Mouse (Mus musculus): ENCODE data around the gene Gpatch2l. TPM values are rescaled to one million over a fixed set of nuclear protein-coding genes. Genes with fewer than 3 reads are reported as not detected.

The Gpatch2l gene
- total RNA-seq (2017), result 71.9 and 77.2 TPM in 2 replicates

- peak; percentile 99 for ATAC-seq (ENCODE audit: extremely low read depth, insufficient number of reproducible peaks, low FRiP score, poor library complexity, severe bottlenecking)
Measured at GRCm38 (mm10) chr12:86241604-86242536, at the start of gene Gpatch2l. Gpatch2l (plus strand) TSS chr12:86241858.

GRCm38 (mm10) chr12:86192036-86192449, 49.6 kb upstream of the Gpatch2l start:
- no peak for ATAC-seq (ENCODE audit: extremely low read depth, insufficient number of reproducible peaks, low FRiP score, poor library complexity, severe bottlenecking)

GRCm38 (mm10) chr12:86196944-86197343, 44.7 kb upstream of the Gpatch2l start:
- ATAC-seq (ENCODE audit: extremely low read depth, insufficient number of reproducible peaks, low FRiP score, poor library complexity, severe bottlenecking), result no peak

GRCm38 (mm10) chr12:86203443-86204057, 38.1 kb upstream of the Gpatch2l start:
- ATAC-seq (ENCODE audit: extremely low read depth, insufficient number of reproducible peaks, low FRiP score, poor library complexity, severe bottlenecking), result no peak

- ATAC-seq (ENCODE audit: extremely low read depth, insufficient number of reproducible peaks, low FRiP score, poor library complexity, severe bottlenecking), result no peak
Measured at GRCm38 (mm10) chr12:86211099-86211520, 30.5 kb upstream of the Gpatch2l start.

- ATAC-seq (ENCODE audit: extremely low read depth, insufficient number of reproducible peaks, low FRiP score, poor library complexity, severe bottlenecking), result no peak
Measured at GRCm38 (mm10) chr12:86212693-86213470, 28.8 kb upstream of the Gpatch2l start.

GRCm38 (mm10) chr12:86214201-86214600, 27.5 kb upstream of the Gpatch2l start:
- no peak for ATAC-seq (ENCODE audit: extremely low read depth, insufficient number of reproducible peaks, low FRiP score, poor library complexity, severe bottlenecking)

- no peak for ATAC-seq (ENCODE audit: extremely low read depth, insufficient number of reproducible peaks, low FRiP score, poor library complexity, severe bottlenecking)
Measured at GRCm38 (mm10) chr12:86216687-86217421, 24.8 kb upstream of the Gpatch2l start.

GRCm38 (mm10) chr12:86220200-86221021, 21.2 kb upstream of the Gpatch2l start:
- no peak for ATAC-seq (ENCODE audit: extremely low read depth, insufficient number of reproducible peaks, low FRiP score, poor library complexity, severe bottlenecking)

GRCm38 (mm10) chr12:86221074-86221703, 20.5 kb upstream of the Gpatch2l start:
- no peak for ATAC-seq (ENCODE audit: extremely low read depth, insufficient number of reproducible peaks, low FRiP score, poor library complexity, severe bottlenecking)

- ATAC-seq (ENCODE audit: extremely low read depth, insufficient number of reproducible peaks, low FRiP score, poor library complexity, severe bottlenecking), result no peak
Measured at GRCm38 (mm10) chr12:86234295-86234694, 7.4 kb upstream of the Gpatch2l start.

- no peak for ATAC-seq (ENCODE audit: extremely low read depth, insufficient number of reproducible peaks, low FRiP score, poor library complexity, severe bottlenecking)
Measured at GRCm38 (mm10) chr12:86238736-86239135, 2.9 kb upstream of the Gpatch2l start.

GRCm38 (mm10) chr12:86242563-86242962, 905 bp downstream of the Gpatch2l start:
- ATAC-seq (ENCODE audit: extremely low read depth, insufficient number of reproducible peaks, low FRiP score, poor library complexity, severe bottlenecking), result peak; percentile 31; the same call in 1 of the 2 replicates

- ATAC-seq (ENCODE audit: extremely low read depth, insufficient number of reproducible peaks, low FRiP score, poor library complexity, severe bottlenecking), result no peak
Measured at GRCm38 (mm10) chr12:86243936-86244335, 2.3 kb downstream of the Gpatch2l start.

GRCm38 (mm10) chr12:86250183-86250582, 8.5 kb downstream of the Gpatch2l start:
- ATAC-seq (ENCODE audit: extremely low read depth, insufficient number of reproducible peaks, low FRiP score, poor library complexity, severe bottlenecking), result no peak

- ATAC-seq (ENCODE audit: extremely low read depth, insufficient number of reproducible peaks, low FRiP score, poor library complexity, severe bottlenecking), result no peak
Measured at GRCm38 (mm10) chr12:86254910-86255309, 13.3 kb downstream of the Gpatch2l start.

- ATAC-seq (ENCODE audit: extremely low read depth, insufficient number of reproducible peaks, low FRiP score, poor library complexity, severe bottlenecking), result no peak
Measured at GRCm38 (mm10) chr12:86271626-86272025, 30.0 kb downstream of the Gpatch2l start.

All from neutrophil, adult 5-6 weeks (primary cell).